Mouse (Mus musculus) midbrain, embryonic 11.5 days (tissue): Measurements from ENCODE around the gene Mrpl34. TPM values are rescaled to one million over a fixed set of nuclear protein-coding genes. Genes with fewer than 3 reads are reported as not detected.
"Not testable (repeated sequence)": the region's sequence is repeated elsewhere in the genome, so short reads cannot be mapped to it uniquely, and the experiment has no call there.

Experiments used
- ATAC-seq: fragments of 200-750 bp; cut with Nextera tagmentation; 2 replicates; pipeline ENCODE4 v1.8.0; 2017; ENCODE audit warnings: moderate TSS enrichment, moderate library complexity; ENCODE audit not compliant: low FRiP score
- DNase-seq: peaks from one replicate; pipeline ENCODE4 v3.0.0; 2015; ENCODE audit warnings: low spot score; ENCODE audit errors: missing footprints
- H3K27ac ChIP-seq: fragments of 300-500 bp; sonication (generic); 2 replicates; pipeline ENCODE4 v1.5.1; 2014; ENCODE audit warnings: low read depth, low read length
- H3K27me3 ChIP-seq: fragments of 300-500 bp; sonication (generic); 2 replicates; pipeline ENCODE4 v1.6.1; 2014; ENCODE audit warnings: mild to moderate bottlenecking, low read length, moderate library complexity, mixed read lengths; ENCODE audit not compliant: control insufficient read depth, insufficient read depth
- H3K36me3 ChIP-seq: fragments of 300-500 bp; sonication (generic); 2 replicates; pipeline ENCODE4 v1.6.1; 2014; ENCODE audit warnings: mild to moderate bottlenecking, low read length, moderate library complexity, mixed read lengths; ENCODE audit not compliant: control insufficient read depth, insufficient read depth
- H3K4me1 ChIP-seq: fragments of 300-500 bp; sonication (generic); 2 replicates; pipeline ENCODE4 v1.6.1; 2014; ENCODE audit warnings: low read length; ENCODE audit not compliant: control insufficient read depth, insufficient read depth
- H3K4me2 ChIP-seq: fragments of 300-500 bp; sonication (generic); 2 replicates; pipeline ENCODE4 v1.6.1; 2014; ENCODE audit warnings: mild to moderate bottlenecking, moderate library complexity
- H3K4me3 ChIP-seq: fragments of 300-500 bp; sonication (generic); 2 replicates; pipeline ENCODE4 v1.5.1; 2014; ENCODE audit warnings: low read depth, low read length
- H3K9ac ChIP-seq: fragments of 300-500 bp; sonication (generic); 2 replicates; pipeline ENCODE4 v1.6.1; 2014; ENCODE audit warnings: low read length
- H3K9me3 ChIP-seq: fragments of 300-500 bp; sonication (generic); 2 replicates; pipeline ENCODE4 v1.6.1; 2016; ENCODE audit warnings: low read length; ENCODE audit not compliant: control insufficient read depth
- WGBS: fragments of 180-500 bp; shearing (Covaris S2); extraction: QIAGEN DNeasy Blood & Tissue Kit; methylation state at CpG from one replicate; pipeline ENCODE4 v1.1.7; 2014; 5-methylcytosine and 5-hydroxymethylcytosine counted together
- polyA plus RNA-seq: library from polyadenylated mRNA; unstranded; fragments of >200 nt; fragmentation: Nextera tagmentation; extraction: Ambion mirVana; gene quantifications from 2 replicates; pipeline ENCODE4 v1.2.1, GENCODE M21; 2014

Gene Mrpl34
- polyA plus RNA-seq: 249 and 251 TPM in 2 replicates

DNA sequence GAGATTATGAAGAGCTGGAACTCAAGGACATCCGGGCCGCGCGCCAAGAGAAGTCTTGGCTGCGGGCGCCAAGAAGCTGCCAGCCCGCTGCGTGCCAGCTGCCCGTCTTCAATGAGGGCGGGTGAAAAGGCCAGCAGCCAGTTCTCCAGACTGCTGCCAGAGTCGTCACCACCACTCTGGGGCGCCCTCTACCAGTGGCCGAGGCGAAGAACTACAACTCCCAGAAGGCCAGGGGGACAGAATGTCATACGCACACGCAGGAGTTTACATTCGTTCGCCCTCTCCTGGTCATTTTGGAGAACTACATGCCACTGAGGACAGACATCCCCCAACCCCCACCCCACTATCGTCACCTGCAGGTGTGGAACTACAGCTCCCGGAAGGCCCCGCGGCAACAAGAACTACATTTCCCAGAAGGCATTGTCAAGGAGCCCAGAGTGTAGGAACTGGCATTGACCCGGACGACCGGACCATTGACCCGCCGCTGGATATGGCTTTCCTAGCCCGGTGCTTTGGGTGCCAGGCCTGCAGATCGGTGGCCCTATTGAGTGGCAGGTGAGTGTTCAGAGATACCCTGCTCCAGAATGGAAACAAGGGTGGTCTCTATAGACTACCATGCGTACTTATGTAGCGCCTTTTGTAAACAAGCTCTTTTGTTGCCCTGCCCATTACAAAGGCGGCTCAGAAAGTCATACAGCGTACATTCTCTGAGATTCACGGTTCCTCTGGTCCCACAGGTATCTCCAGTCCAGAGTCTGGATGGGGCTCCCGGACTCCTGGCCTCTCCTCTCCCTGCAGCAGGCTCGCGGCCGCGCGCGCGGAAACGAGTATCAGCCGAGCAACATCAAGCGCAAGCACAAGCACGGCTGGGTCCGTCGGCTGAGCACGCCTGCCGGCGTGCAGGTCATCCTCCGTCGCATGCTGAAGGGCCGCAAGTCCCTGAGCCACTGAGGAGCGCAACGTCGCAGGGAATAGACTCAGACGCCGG, at the start of gene Mrpl34:
Gene Mrpl34, plus strand, starts transcription at position 447 of the 988 bp plus-strand sequence.
- WGBS: under 1% methylated on average over 59 of the region's 59 CpGs
- Histone ChIP-seq H3K4me2 (peak within 1 kb of the TSS; percentile 87), H3K27me3 (no peaks in the 10 kb centered on the region), H3K9me3 (no peaks in the 10 kb centered on the region), H3K27ac (0 out of 2 replicates have a peak within 1 kb of the TSS, but pooled peaks have one; percentile 0), H3K36me3 (no peaks in the 10 kb centered on the region; the same call in 1 of the 2 replicates), H3K4me3 (peak within 1 kb of the TSS; percentile 79), H3K9ac (peak within 1 kb of the TSS; percentile 85), H3K4me1 (peaks cover 29% of the 10 kb centered on the region)
- ATAC-seq (peak; percentile 79), DNase-seq (peak; percentile 100)

- H3K27ac ChIP-seq: no peak overlapping the region
- H3K36me3 ChIP-seq: no peaks in the 10 kb centered on the region
- no peaks in the 10 kb centered on the region for H3K27me3 ChIP-seq
- no peaks in the 10 kb centered on the region for H3K4me1 ChIP-seq
- no peaks in the 10 kb centered on the region for H3K9me3 ChIP-seq
- no peak overlapping the region for H3K4me2 ChIP-seq
- H3K9ac ChIP-seq: no peak overlapping the region
- no peak overlapping the region for H3K4me3 ChIP-seq
- no peak for ATAC-seq
- DNase-seq: no peak
Observed at GRCm38 (mm10) chr8:71422121-71422520, 42.6 kb upstream of the Mrpl34 start.

- H3K36me3 ChIP-seq, DNase-seq, H3K27ac ChIP-seq, H3K4me1 ChIP-seq, H3K9ac ChIP-seq, H3K4me3 ChIP-seq, H3K4me2 ChIP-seq, ATAC-seq, H3K27me3 ChIP-seq, H3K9me3 ChIP-seq: not testable (repeated sequence)
- WGBS: 82% methylated on average over 1 of the region's 1 CpGs
Observed at GRCm38 (mm10) chr8:71432935-71433334, 31.8 kb upstream of the Mrpl34 start.

GRCm38 (mm10) chr8:71437041-71437440, 27.7 kb upstream of the Mrpl34 start:
- ATAC-seq (no peak), DNase-seq (no peak)
- Histone ChIP-seq H3K4me3 (no peak overlapping the region), H3K27ac (no peak overlapping the region), H3K9me3 (no peaks in the 10 kb centered on the region), H3K4me1 (no peaks in the 10 kb centered on the region), H3K9ac (no peak overlapping the region), H3K27me3 (0 out of 2 replicates have a peak, but pooled peaks cover 2% of the 10 kb centered on the region), H3K4me2 (no peak overlapping the region), H3K36me3 (no peaks in the 10 kb centered on the region)
- WGBS: 51% methylated on average over 3 of the region's 3 CpGs

DNA sequence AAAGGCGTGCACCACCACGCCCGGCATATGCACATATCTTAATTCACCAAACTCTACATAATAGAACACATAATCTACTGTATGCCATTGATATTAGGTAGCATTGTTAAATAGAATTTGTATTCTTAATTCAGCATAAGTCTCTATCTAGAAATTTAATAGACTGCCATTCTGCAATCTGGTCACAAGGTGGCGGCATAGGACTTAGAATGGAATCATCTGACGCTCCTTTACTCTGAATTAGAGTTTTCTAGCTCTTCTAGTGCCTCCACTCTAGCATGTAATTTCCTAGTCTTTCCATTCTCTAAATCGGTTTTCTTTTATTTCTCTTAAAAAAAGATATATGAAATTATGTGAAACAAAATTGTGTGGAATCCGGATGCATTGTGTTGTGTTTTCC, 23.4 kb upstream of the Mrpl34 start:
- no peak overlapping the region for H3K9ac ChIP-seq
- no peaks in the 10 kb centered on the region for H3K36me3 ChIP-seq
- WGBS: under 1% methylated on average over 7 of the region's 7 CpGs
- H3K4me2 ChIP-seq: no peak overlapping the region
- H3K4me1 ChIP-seq: no peaks in the 10 kb centered on the region
- peaks cover 2% of the 10 kb centered on the region; the same call in 1 of the 2 replicates for H3K27me3 ChIP-seq
- H3K27ac ChIP-seq: no peak overlapping the region
- no peak overlapping the region for H3K4me3 ChIP-seq
- no peaks in the 10 kb centered on the region for H3K9me3 ChIP-seq
- no peak for ATAC-seq
- DNase-seq: peak; percentile 93

GRCm38 (mm10) chr8:71445096-71445495, 19.7 kb upstream of the Mrpl34 start:
- ATAC-seq: no peak
- Histone ChIP-seq H3K27ac (no peak overlapping the region), H3K4me2 (no peak overlapping the region), H3K27me3 (peaks cover 2% of the 10 kb centered on the region; the same call in 1 of the 2 replicates), H3K4me3 (no peak overlapping the region), H3K9me3 (no peaks in the 10 kb centered on the region), H3K4me1 (no peaks in the 10 kb centered on the region), H3K36me3 (no peaks in the 10 kb centered on the region), H3K9ac (no peak overlapping the region)
- 86% methylated on average over 7 of the region's 7 CpGs for WGBS
- DNase-seq: no peak

- no peak for DNase-seq
- Histone ChIP-seq H3K36me3 (no peaks in the 10 kb centered on the region), H3K4me1 (no peaks in the 10 kb centered on the region), H3K27ac (no peak overlapping the region), H3K9ac (no peak overlapping the region), H3K9me3 (no peaks in the 10 kb centered on the region), H3K4me3 (no peak overlapping the region), H3K4me2 (no peak overlapping the region), H3K27me3 (no peaks in the 10 kb centered on the region)
- WGBS: 70% methylated on average over 4 of the region's 4 CpGs
- ATAC-seq: no peak
Observed at GRCm38 (mm10) chr8:71451337-71451736, 13.4 kb upstream of the Mrpl34 start.

DNA sequence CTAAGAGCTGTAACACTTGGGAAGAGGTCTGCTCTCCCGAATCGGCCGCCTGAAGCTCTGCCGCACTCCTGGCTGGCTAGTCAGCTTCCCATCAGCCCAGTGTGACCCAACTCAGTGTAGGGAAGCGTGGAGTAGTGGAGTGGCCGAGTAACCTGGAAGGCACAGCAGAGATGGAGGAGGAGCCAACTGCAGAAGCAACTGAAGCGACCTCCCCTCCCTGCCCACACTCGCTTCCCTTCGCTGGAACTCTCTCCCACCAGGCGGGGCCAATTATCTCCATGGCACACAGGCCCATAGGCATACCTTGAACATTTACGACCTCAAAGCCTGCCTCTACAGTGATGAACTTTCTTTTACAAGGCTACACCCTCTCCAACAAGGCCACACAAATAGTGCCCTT, 13.0 kb upstream of the Mrpl34 start:
- WGBS: 54% methylated on average over 11 of the region's 11 CpGs
- Histone ChIP-seq H3K27me3 (no peaks in the 10 kb centered on the region), H3K4me3 (no peak overlapping the region), H3K27ac (no peak overlapping the region), H3K4me1 (no peaks in the 10 kb centered on the region), H3K9ac (no peak overlapping the region), H3K4me2 (no peak overlapping the region), H3K9me3 (no peaks in the 10 kb centered on the region), H3K36me3 (no peaks in the 10 kb centered on the region)
- DNase-seq (no peak), ATAC-seq (no peak)

- Histone ChIP-seq H3K27me3 (no peaks in the 10 kb centered on the region), H3K9ac (no peak overlapping the region), H3K4me3 (no peak overlapping the region), H3K4me2 (no peak overlapping the region), H3K9me3 (no peaks in the 10 kb centered on the region), H3K27ac (no peak overlapping the region), H3K4me1 (no peaks in the 10 kb centered on the region), H3K36me3 (no peaks in the 10 kb centered on the region)
- no peak for ATAC-seq
- WGBS: 93% methylated on average over 2 of the region's 2 CpGs
- DNase-seq: no peak
Observed at GRCm38 (mm10) chr8:71452669-71453068, 12.1 kb upstream of the Mrpl34 start.
